Mouse (Mus musculus) heart, postnatal 0 days (tissue): Measurements from ENCODE around the gene 1700029J07Rik.

ENCODE experiments used
- CTCF ChIP-seq: IDR thresholded peaks from 2 replicates; pipeline ENCODE4 v1.5.1; 2016; ENCODE audit warnings: antibody characterized with exemption, control low read depth, low read depth
- EP300 ChIP-seq: IDR thresholded peaks from 2 replicates; pipeline ENCODE4 v1.6.1; 2016; ENCODE audit warnings: antibody characterized with exemption, low read depth

DNA sequence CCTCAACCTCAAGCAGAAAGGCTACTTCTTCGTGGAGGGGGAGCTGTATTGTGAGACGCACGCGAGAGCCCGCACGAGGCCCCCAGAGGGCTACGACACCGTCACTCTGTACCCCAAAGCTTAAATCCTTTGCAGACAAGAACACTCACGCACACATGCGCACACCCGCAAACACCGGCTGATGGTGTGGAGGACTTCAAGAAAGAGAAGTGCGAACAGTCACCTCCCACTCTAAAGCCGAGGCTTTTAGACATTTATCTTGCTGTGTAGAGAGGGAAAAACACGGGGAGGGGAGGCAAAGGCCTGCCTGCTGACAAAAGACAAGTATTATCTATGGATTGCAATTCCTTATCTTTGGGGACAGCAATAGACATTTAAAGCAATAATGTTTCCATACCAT, 56.2 kb downstream of the 1700029J07Rik start:
- TF ChIP-seq CTCF: no peak
- TF ChIP-seq EP300: no peak
